Mouse (Mus musculus) heart, embryonic 11.5 days (tissue): Measurements from ENCODE around the gene Myo1b. TPM values are rescaled to one million over a fixed set of nuclear protein-coding genes. Genes with fewer than 3 reads are reported as not detected.

Source experiments
- ATAC-seq: fragments of 200-750 bp; cut with Nextera tagmentation; replicated peaks from 2 replicates; pipeline ENCODE4 v1.8.0; 2017; ENCODE audit warnings: moderate library complexity; ENCODE audit not compliant: insufficient number of reproducible peaks, low FRiP score, low TSS enrichment
- H3K27ac ChIP-seq: fragments of 300-500 bp; sonication (generic); 2 replicates; pipeline ENCODE4 v1.5.1; 2014; ENCODE audit warnings: mild to moderate bottlenecking, low read depth, low read length
- H3K27me3 ChIP-seq: fragments of 300-500 bp; sonication (generic); 2 replicates; pipeline ENCODE4 v1.6.1; 2014; ENCODE audit warnings: mild to moderate bottlenecking, low read length, mixed read lengths; ENCODE audit not compliant: control insufficient read depth, insufficient read depth
- H3K36me3 ChIP-seq: fragments of 300-500 bp; sonication (generic); 2 replicates; pipeline ENCODE4 v1.6.1; 2014; ENCODE audit warnings: mild to moderate bottlenecking, low read length, moderate library complexity, mixed read lengths; ENCODE audit not compliant: control insufficient read depth, insufficient read depth
- H3K4me1 ChIP-seq: fragments of 300-500 bp; sonication (generic); 2 replicates; pipeline ENCODE4 v1.6.1; 2014; ENCODE audit warnings: low read length; ENCODE audit not compliant: control insufficient read depth, insufficient read depth
- H3K4me2 ChIP-seq: fragments of 300-500 bp; sonication (generic); 2 replicates; pipeline ENCODE4 v1.6.1; 2014; ENCODE audit warnings: mild to moderate bottlenecking, moderate library complexity
- H3K4me3 ChIP-seq: fragments of 300-500 bp; sonication (generic); 2 replicates; pipeline ENCODE4 v1.5.1; 2014; ENCODE audit warnings: low read depth, low read length
- H3K9ac ChIP-seq: fragments of 300-500 bp; sonication (generic); 2 replicates; pipeline ENCODE4 v1.6.1; 2014; ENCODE audit warnings: mild to moderate bottlenecking, low read depth, low read length, moderate library complexity
- H3K9me3 ChIP-seq: fragments of 300-500 bp; sonication (generic); replicated peaks from 2 replicates; pipeline ENCODE4 v1.6.1; 2016; ENCODE audit warnings: low read length; ENCODE audit not compliant: control insufficient read depth
- WGBS: fragments of 180-500 bp; shearing (Covaris S2); extraction: QIAGEN DNeasy Blood & Tissue Kit; methylation state at CpG from one replicate; pipeline ENCODE4 v1.1.7; 2014; ENCODE audit not compliant: insufficient replicate concordance; 5-methylcytosine and 5-hydroxymethylcytosine counted together
- polyA plus RNA-seq: library from polyadenylated mRNA; unstranded; fragments of >200 nt; fragmentation: Nextera tagmentation; extraction: Ambion mirVana; gene quantifications from 2 replicates; pipeline ENCODE4 v1.2.1, GENCODE M21; 2014

The Myo1b gene
- polyA plus RNA-seq, 1 experiment from 2014 or later: 51.8 TPM

- Histone ChIP-seq H3K27me3 (no peaks in the 10 kb centered on the region), H3K9me3 (no peaks in the 10 kb centered on the region), H3K4me1 (peaks cover 11% of the 10 kb centered on the region), H3K9ac (no peak overlapping the region), H3K4me2 (no peak overlapping the region; the same call in 1 of the 2 replicates), H3K27ac (peak overlapping the region; percentile 7; the same call in 1 of the 2 replicates), H3K36me3 (0 out of 2 replicates have a peak, but pooled peaks cover 2% of the 10 kb centered on the region), H3K4me3 (no peak overlapping the region)
- ATAC-seq: 0 out of 2 replicates have a peak, but pooled peaks have one; percentile 35
- WGBS: 19% methylated on average over 12 of the region's 12 CpGs
Observed at GRCm38 (mm10) chr1:51747494-51747893, 168.4 kb downstream of the Myo1b start.

- Histone ChIP-seq H3K9ac (no peak overlapping the region), H3K9me3 (no peaks in the 10 kb centered on the region), H3K27ac (no peak overlapping the region), H3K27me3 (no peaks in the 10 kb centered on the region), H3K36me3 (0 out of 2 replicates have a peak, but pooled peaks cover 2% of the 10 kb centered on the region), H3K4me3 (no peak overlapping the region), H3K4me2 (no peak overlapping the region), H3K4me1 (peaks cover 11% of the 10 kb centered on the region)
- WGBS: 86% methylated on average over 15 of the region's 15 CpGs
- ATAC-seq: no peak
Observed at GRCm38 (mm10) chr1:51746711-51747240, 169.1 kb downstream of the Myo1b start.

GRCm38 (mm10) chr1:51743756-51744425 is 172.0 kb downstream of the Myo1b start:
- H3K9ac ChIP-seq: no peak overlapping the region
- no peak overlapping the region for H3K27ac ChIP-seq
- ATAC-seq: no peak
- no peaks in the 10 kb centered on the region for H3K9me3 ChIP-seq
- peaks cover 14% of the 10 kb centered on the region for H3K4me1 ChIP-seq
- WGBS: 88% methylated on average over 3 of the region's 3 CpGs
- H3K27me3 ChIP-seq: no peaks in the 10 kb centered on the region
- H3K4me3 ChIP-seq: no peak overlapping the region
- 0 out of 2 replicates have a peak, but pooled peaks cover 2% of the 10 kb centered on the region for H3K36me3 ChIP-seq
- no peak overlapping the region for H3K4me2 ChIP-seq

- H3K27me3 ChIP-seq: no peaks in the 10 kb centered on the region
- no peak for ATAC-seq
- no peak overlapping the region for H3K4me2 ChIP-seq
- H3K4me1 ChIP-seq: peaks cover 4% of the 10 kb centered on the region; the same call in 1 of the 2 replicates
- H3K9ac ChIP-seq: no peak overlapping the region
- 0 out of 2 replicates have a peak, but pooled peaks cover 2% of the 10 kb centered on the region for H3K36me3 ChIP-seq
- H3K27ac ChIP-seq: no peak overlapping the region
- WGBS: 87% methylated on average over 1 of the region's 1 CpGs
- H3K4me3 ChIP-seq: no peak overlapping the region
- H3K9me3 ChIP-seq: no peaks in the 10 kb centered on the region
Observed at GRCm38 (mm10) chr1:51742586-51742985, 173.3 kb downstream of the Myo1b start.

GRCm38 (mm10) chr1:51740626-51741231 is 175.1 kb downstream of the Myo1b start:
- Histone ChIP-seq H3K36me3 (0 out of 2 replicates have a peak, but pooled peaks cover 2% of the 10 kb centered on the region), H3K4me2 (no peak overlapping the region), H3K27ac (no peak overlapping the region), H3K27me3 (no peaks in the 10 kb centered on the region), H3K9ac (no peak overlapping the region), H3K9me3 (no peaks in the 10 kb centered on the region), H3K4me3 (no peak overlapping the region), H3K4me1 (peaks cover 3% of the 10 kb centered on the region; the same call in 1 of the 2 replicates)
- 75% methylated on average over 10 of the region's 10 CpGs for WGBS
- ATAC-seq: no peak

- no peak for ATAC-seq
- no peak overlapping the region for H3K4me3 ChIP-seq
- H3K4me2 ChIP-seq: no peak overlapping the region
- no peak overlapping the region for H3K27ac ChIP-seq
- no peak overlapping the region for H3K9ac ChIP-seq
- H3K4me1 ChIP-seq: peaks cover 3% of the 10 kb centered on the region; the same call in 1 of the 2 replicates
- H3K27me3 ChIP-seq: no peaks in the 10 kb centered on the region
- H3K9me3 ChIP-seq: no peaks in the 10 kb centered on the region
- 58% methylated on average over 5 of the region's 5 CpGs for WGBS
- H3K36me3 ChIP-seq: no peaks in the 10 kb centered on the region
Observed at GRCm38 (mm10) chr1:51739252-51739852, 176.5 kb downstream of the Myo1b start.

GRCm38 (mm10) chr1:51736822-51737221 is 179.0 kb downstream of the Myo1b start:
- Histone ChIP-seq H3K4me3 (no peak overlapping the region), H3K9me3 (0 out of 2 replicates have a peak, but pooled peaks cover under 1% of the 10 kb centered on the region), H3K27ac (no peak overlapping the region), H3K4me1 (peaks cover 3% of the 10 kb centered on the region; the same call in 1 of the 2 replicates), H3K4me2 (no peak overlapping the region), H3K27me3 (no peaks in the 10 kb centered on the region), H3K36me3 (no peaks in the 10 kb centered on the region), H3K9ac (no peak overlapping the region)
- 59% methylated on average over 2 of the region's 2 CpGs for WGBS
- ATAC-seq: no peak

- 63% methylated on average over 6 of the region's 6 CpGs for WGBS
- no peaks in the 10 kb centered on the region for H3K4me1 ChIP-seq
- no peak overlapping the region for H3K4me2 ChIP-seq
- no peaks in the 10 kb centered on the region for H3K27me3 ChIP-seq
- H3K27ac ChIP-seq: no peak overlapping the region
- 0 out of 2 replicates have a peak, but pooled peaks cover 3% of the 10 kb centered on the region for H3K9me3 ChIP-seq
- H3K9ac ChIP-seq: no peak overlapping the region
- no peaks in the 10 kb centered on the region for H3K36me3 ChIP-seq
- no peak for ATAC-seq
- no peak overlapping the region for H3K4me3 ChIP-seq
Observed at GRCm38 (mm10) chr1:51734721-51735120, 181.2 kb downstream of the Myo1b start.
